19 mouse cellular contexts compared by ENCODE assay signal in the genomic region with DNA sequence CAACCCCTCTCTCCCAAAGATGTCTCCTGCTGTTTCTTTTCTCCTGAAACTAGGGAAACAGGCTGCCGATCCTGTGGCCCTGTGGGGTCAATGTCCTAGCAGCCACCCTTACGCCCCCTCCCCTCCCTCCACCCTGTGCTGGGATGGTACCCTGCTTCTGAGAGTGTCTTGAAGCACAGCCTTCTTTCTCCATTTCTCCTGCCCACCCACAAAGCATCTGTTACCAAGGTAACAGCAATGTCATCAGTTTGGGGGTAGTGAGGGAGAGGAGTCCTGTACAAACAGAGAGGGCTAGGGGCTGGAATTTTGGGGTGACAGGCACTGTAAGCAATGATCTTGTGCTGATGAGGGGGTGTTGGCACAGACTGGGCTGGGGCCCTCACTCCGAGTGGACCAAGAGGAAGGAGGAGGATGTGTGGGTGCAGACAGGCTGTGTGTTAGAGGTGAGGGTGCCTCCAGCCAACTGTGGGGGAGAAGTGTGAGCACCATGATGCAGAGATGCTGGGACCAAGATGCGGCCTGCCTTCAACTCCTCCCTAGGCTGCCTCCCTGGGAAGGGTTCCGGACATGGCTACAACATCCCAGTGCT. TPM values are rescaled to one million over a fixed set of nuclear protein-coding genes. Genes with fewer than 3 reads are reported as not detected.
A peak's percentile ranks its signal among the peaks of the same experiment; 100 is the strongest.
DNase-seq lines count a peak whose midpoint lies in the region; ATAC-seq and TF ChIP-seq lines count a peak whose summit lies in the region.
"Had no signal": no experiment of that assay in that cellular context is flagged by ENCODE, and none has a peak within 500 bp of the region (broad histone marks: within the 10 kb centered on the region; RNA-seq: fewer than 3 reads in every experiment).

No protein-coding gene starts in this region.

- TF ChIP-seq CTCF in gastrocnemius, adult 2 months (IDR thresholded peaks at IDR 0.05) = no peak

- TF ChIP-seq POLR2A in limb, embryonic 14.5 days (IDR thresholded peaks at IDR 0.05; ENCODE audit: borderline replicate concordance, extremely low read depth, insufficient read depth, insufficient read length) = no peak

- H3K27me3 ChIP-seq in limb, embryonic 14.5 days (ENCODE audit: control insufficient read depth, insufficient read depth, low read length) = no peaks in the 10 kb centered on the region
- H3K27me3 ChIP-seq in limb, embryonic 10.5 days (ENCODE audit: low read depth, poor library complexity, severe bottlenecking) = peaks cover 27% of the 10 kb centered on the region

- no peak overlapping the region for H3K4me3 ChIP-seq in gastrocnemius, adult 2 months
- no peak overlapping the region for H3K4me3 ChIP-seq in limb, embryonic 14.5 days (replicated peaks; ENCODE audit: low read length)
- H3K4me3 ChIP-seq in limb, embryonic 10.5 days = no peak overlapping the region
- H3K4me3 ChIP-seq: embryonic facial prominence, embryonic 12.5 days; limb, embryonic 13.5 days; liver, embryonic 15.5 days had no signal

- H3K36me3 ChIP-seq in limb, embryonic 14.5 days (ENCODE audit: control insufficient read depth, insufficient read depth, low read length) = no peaks in the 10 kb centered on the region
- no peaks in the 10 kb centered on the region for H3K36me3 ChIP-seq in limb, embryonic 10.5 days
- H3K36me3 ChIP-seq: embryonic facial prominence, embryonic 12.5 days; limb, embryonic 13.5 days; liver, embryonic 15.5 days had no signal

- WGBS in limb, embryonic 14.5 days = 76% methylated on average over 5 of the region's 5 CpGs
- 78% methylated on average over 5 of the region's 5 CpGs for WGBS in limb, embryonic 10.5 days

- no peak for ATAC-seq in limb, embryonic 14.5 days (ENCODE audit: low FRiP score, low read depth)
- ATAC-seq: inflammation-experienced regulatory T-cells, adult 6 months; lung, postnatal 0 days had no signal

- H3K9me3 ChIP-seq in limb, embryonic 14.5 days (ENCODE audit: control insufficient read depth, low read length) = no peaks in the 10 kb centered on the region
- no peaks in the 10 kb centered on the region for H3K9me3 ChIP-seq in limb, embryonic 10.5 days (replicated peaks)
- H3K9me3 ChIP-seq: embryonic facial prominence, embryonic 12.5 days; limb, embryonic 13.5 days; liver, embryonic 15.5 days had no signal

- peak overlapping the region; percentile 16; the same call in 1 of the 2 replicates for H3K9ac ChIP-seq in limb, embryonic 14.5 days (ENCODE audit: low read depth, low read length, severe bottlenecking)
- H3K9ac ChIP-seq: embryonic facial prominence, embryonic 12.5 days; limb, embryonic 13.5 days; liver, embryonic 15.5 days had no signal

- H3K4me2 ChIP-seq in limb, embryonic 14.5 days (replicated peaks; ENCODE audit: low read depth, low read length, severe bottlenecking) = no peak overlapping the region
- H3K4me2 ChIP-seq: embryonic facial prominence, embryonic 12.5 days; heart, embryonic 11.5 days; limb, embryonic 13.5 days; liver, embryonic 15.5 days had no signal

- peak overlapping the region; percentile 40; the same call in 1 of the 2 replicates for H3K27ac ChIP-seq in gastrocnemius, adult 2 months
- H3K27ac ChIP-seq in limb, embryonic 14.5 days (replicated peaks; ENCODE audit: low read depth, low read length) = no peak overlapping the region
- no peak overlapping the region for H3K27ac ChIP-seq in limb, embryonic 10.5 days
- H3K27ac ChIP-seq: embryonic facial prominence, embryonic 12.5 days; limb, embryonic 13.5 days; liver, embryonic 15.5 days had no signal

- no peak for DNase-seq in gastrocnemius, adult 2 months
- no peak for DNase-seq in gastrocnemius, postnatal 36 days
- DNase-seq in limb, embryonic 14.5 days (ENCODE audit: low spot score) = no peak
- DNase-seq in limb, embryonic 10.5 days (ENCODE audit: low spot score) = no peak
- DNase-seq in right cerebral cortex, adult 2 months (ENCODE audit: low spot score in 2 of 2) = peak; percentile 58 to 66
- DNase-seq in right cerebral cortex, postnatal 4 days = no peak
- no peak for DNase-seq in B cell, adult 2 months
- DNase-seq: cerebellum, adult 8-10 months; kidney, adult 8-10 months; kidney, postnatal 4 days; thymus, postnatal 36 days had no signal

- intact Hi-C loops in gastrocnemius, adult 2 months (cut with DNase I) = no loop called here
- intact Hi-C loops in gastrocnemius, postnatal 36 days (cut with DNase I) = no loop called here

- H3K4me1 ChIP-seq in limb, embryonic 14.5 days (ENCODE audit: control insufficient read depth, insufficient read depth, low read length) = peaks cover 5% of the 10 kb centered on the region
- peaks cover 3% of the 10 kb centered on the region for H3K4me1 ChIP-seq in limb, embryonic 10.5 days
- H3K4me1 ChIP-seq: embryonic facial prominence, embryonic 12.5 days; liver, embryonic 15.5 days had no signal

RNA-seq across cellular contexts. Expression of a gene that starts 6.9 kb away (rescaled TPM):
- total RNA-seq in gastrocnemius, adult 2 months (2021) = under 1 TPM in 1 of 2 experiments, not detected in 1; 0.11 TPM
- under 1 TPM; 0.07 to 0.15 TPM for total RNA-seq in gastrocnemius, postnatal 36 days (2021)
- 1.4 and 1.6 TPM in 2 replicates for polyA plus RNA-seq in limb, embryonic 14.5 days (2012; rRNA removed)
- polyA plus RNA-seq in limb, embryonic 14.5 days (2014; fragmentation: Nextera tagmentation; extraction: Ambion mirVana) = 0.70 and 1.0 TPM in 2 replicates
- 0.28 and 0.56 TPM in 2 replicates for polyA plus RNA-seq in limb, embryonic 10.5 days (2016; fragmentation: Nextera tagmentation; extraction: Ambion mirVana)
- total RNA-seq: common myeloid progenitor, adult 5-6 weeks; megakaryocyte progenitor cell, adult 5-6 weeks had no signal

RNA-seq across cellular contexts. Expression of a gene that starts 33.7 kb away (rescaled TPM):
- total RNA-seq in gastrocnemius, adult 2 months (2021) = 100 to 1,000 TPM; 404 to 490 TPM
- total RNA-seq in gastrocnemius, postnatal 36 days (2021) = 100 to 1,000 TPM; 368 to 452 TPM
- polyA plus RNA-seq in limb, embryonic 14.5 days (2012; rRNA removed) = 1,201 and 1,869 TPM in 2 replicates
- polyA plus RNA-seq in limb, embryonic 14.5 days (2014; fragmentation: Nextera tagmentation; extraction: Ambion mirVana) = 1,151 and 1,199 TPM in 2 replicates
- polyA plus RNA-seq in limb, embryonic 10.5 days (2016; fragmentation: Nextera tagmentation; extraction: Ambion mirVana) = 1,186 and 1,476 TPM in 2 replicates

RNA-seq across cellular contexts. Expression of a gene that starts 37.4 kb away (rescaled TPM):
- 100 to 1,000 TPM; 199 to 214 TPM for total RNA-seq in gastrocnemius, adult 2 months (2021)
- 100 to 1,000 TPM; 215 to 243 TPM for total RNA-seq in gastrocnemius, postnatal 36 days (2021)
- polyA plus RNA-seq in limb, embryonic 14.5 days (2012; rRNA removed) = 51.4 and 54.1 TPM in 2 replicates
- polyA plus RNA-seq in limb, embryonic 14.5 days (2014; fragmentation: Nextera tagmentation; extraction: Ambion mirVana) = 20.9 and 21.5 TPM in 2 replicates
- 3.4 and 6.5 TPM in 2 replicates for polyA plus RNA-seq in limb, embryonic 10.5 days (2016; fragmentation: Nextera tagmentation; extraction: Ambion mirVana)
- total RNA-seq: common myeloid progenitor, adult 5-6 weeks had no signal

Comparison
In these comparisons a context has a peak if more than half of its experiments do, and no peak if none do; other contexts are left out.
1. DNase-seq: peak in right cerebral cortex, adult 2 months (2 of 2); none in gastrocnemius, adult 2 months (single experiment), gastrocnemius, postnatal 36 days (0 of 2), limb, embryonic 14.5 days (single experiment), limb, embryonic 10.5 days (single experiment), right cerebral cortex, postnatal 4 days (single experiment) and B cell, adult 2 months (0 of 2).